Mouse (Mus musculus) small intestine, adult 2 months (tissue): ENCODE data around the gene Ifi27l2b.
"Not testable (repeated sequence)": the region's sequence is repeated elsewhere in the genome, so short reads cannot be mapped to it uniquely, and the experiment has no call there.

Experiments used
- CTCF ChIP-seq: fragments of 200-500 bp; IDR thresholded peaks from 2 replicates; pipeline ENCODE4 v1.5.1; 2012; ENCODE audit warnings: low read depth, mild to moderate bottlenecking, control low read depth, inconsistent platforms, low read length, moderate library complexity, mixed read lengths; ENCODE audit not compliant: insufficient replicate concordance, insufficient read length; ENCODE audit errors: extremely low read depth
- POLR2A ChIP-seq: fragments of 200-500 bp; IDR thresholded peaks from 2 replicates; pipeline ENCODE4 v1.6.1; 2012; ENCODE audit warnings: low read depth, mild to moderate bottlenecking, control low read depth, inconsistent platforms, low read length, moderate library complexity

DNA sequence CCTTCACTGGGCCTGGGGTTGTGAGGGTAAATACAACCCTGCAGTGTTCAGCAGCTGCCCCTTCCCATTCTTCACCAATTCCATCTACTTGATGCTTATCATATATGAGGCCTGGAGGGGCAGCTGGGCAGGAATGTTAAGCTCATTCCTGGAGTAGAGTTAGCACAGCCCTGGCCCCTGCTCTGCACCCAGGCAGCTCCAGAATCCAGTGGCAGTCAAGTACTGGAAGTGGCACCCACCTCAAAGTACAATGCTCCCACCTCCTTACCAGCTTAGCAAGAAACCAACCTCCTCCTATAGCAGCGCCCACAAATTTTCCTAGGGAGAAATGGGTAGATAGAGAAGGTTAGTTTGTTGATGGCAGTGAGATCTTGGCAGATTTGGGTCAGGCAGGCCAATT, 296 bp downstream of the Ifi27l2b start:
- not testable (repeated sequence) for TF ChIP-seq CTCF, POLR2A
